Mouse (Mus musculus) bone marrow macrophage, adult 2 months (primary cell): Measurements from ENCODE around the gene Asic4.

Experiments used
- CTCF ChIP-seq: IDR thresholded peaks from 2 replicates; pipeline ENCODE4 v1.5.1; 2012; ENCODE audit warnings: low read depth, mild to moderate bottlenecking, low read length, moderate library complexity
- POLR2A ChIP-seq: IDR thresholded peaks from 2 replicates; pipeline ENCODE4 v1.6.1; 2012; ENCODE audit warnings: mild to moderate bottlenecking, low read depth, low read length, borderline replicate concordance

- no peak for TF ChIP-seq POLR2A
- TF ChIP-seq CTCF, result no peak
Measured at GRCm38 (mm10) chr1:75492579-75493170, 42.4 kb downstream of the Asic4 start.
